Mouse (Mus musculus): Measurements from ENCODE around the gene Dppa5a. TPM values are rescaled to one million over a fixed set of nuclear protein-coding genes. Genes with fewer than 3 reads are reported as not detected.
"Not testable (repeated sequence)": the region's sequence is repeated elsewhere in the genome, so short reads cannot be mapped to it uniquely, and the experiment has no call there.

The Dppa5a gene
- not detected for total RNA-seq (2021)
- long read RNA-seq, experiment 1 = 0 reads
- long read RNA-seq, experiment 2 = 0 reads

- DNase-seq = not testable (repeated sequence)
These were observed at the start of gene Dppa5a for GRCm38 (mm10) chr9:78367959-78368358. TSS of gene Dppa5a (minus strand) at chr9:78368177.

DNA sequence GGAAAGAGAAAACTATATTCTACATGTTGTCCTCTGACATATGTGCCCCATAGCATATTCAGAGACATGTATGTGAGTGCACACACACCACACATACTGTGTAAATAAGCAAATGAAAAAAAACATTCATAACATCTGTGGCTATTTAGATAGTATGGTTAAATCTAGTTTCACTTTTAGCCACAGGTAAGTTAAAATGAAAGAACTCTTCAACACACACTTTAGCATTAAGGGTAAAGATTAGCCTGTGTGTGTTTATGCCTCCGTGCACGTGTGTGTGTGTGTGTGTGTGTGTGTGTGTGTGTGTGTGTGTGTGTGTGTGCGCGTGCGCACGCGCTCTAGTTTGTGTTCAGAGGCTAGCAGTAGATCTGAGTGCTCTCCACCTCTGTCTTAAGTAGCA is 33.6 kb upstream of the Dppa5a start:
- DNase-seq = no peak

DNA sequence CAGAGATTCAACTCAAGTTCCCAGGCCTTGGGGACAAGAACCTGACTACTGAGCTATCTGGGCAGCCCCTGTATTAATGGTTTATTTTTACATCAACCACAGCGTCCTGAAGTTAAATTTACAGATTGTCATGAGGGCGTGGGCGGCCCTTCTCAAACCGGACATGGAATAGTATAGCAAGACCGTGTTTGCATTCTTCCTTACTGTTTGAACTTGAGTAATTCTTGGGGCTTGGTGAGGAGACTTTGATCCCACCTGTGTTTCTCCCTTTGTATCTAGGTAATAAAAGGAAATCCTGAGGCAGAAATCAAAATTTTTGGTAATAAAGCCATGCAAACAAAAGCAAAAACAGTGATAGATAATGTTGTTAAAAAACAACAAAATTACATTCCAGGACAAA is 32.6 kb upstream of the Dppa5a start:
- no peak for DNase-seq

GRCm38 (mm10) chr9:78396517-78396916 is 28.5 kb upstream of the Dppa5a start:
- DNase-seq = no peak

GRCm38 (mm10) chr9:78395630-78396351 is 27.8 kb upstream of the Dppa5a start, which contains the start of gene Ddx43:
TSS of gene Ddx43 (plus strand) at chr9:78395777.
- peak; percentile 28 for DNase-seq

- no peak for DNase-seq
These were observed 27.3 kb upstream of the Dppa5a start for GRCm38 (mm10) chr9:78395244-78395629.

- DNase-seq = no peak
These were observed 26.6 kb upstream of the Dppa5a start for GRCm38 (mm10) chr9:78394602-78395001.

GRCm38 (mm10) chr9:78393741-78394140 is 25.8 kb upstream of the Dppa5a start:
- DNase-seq = no peak

DNA sequence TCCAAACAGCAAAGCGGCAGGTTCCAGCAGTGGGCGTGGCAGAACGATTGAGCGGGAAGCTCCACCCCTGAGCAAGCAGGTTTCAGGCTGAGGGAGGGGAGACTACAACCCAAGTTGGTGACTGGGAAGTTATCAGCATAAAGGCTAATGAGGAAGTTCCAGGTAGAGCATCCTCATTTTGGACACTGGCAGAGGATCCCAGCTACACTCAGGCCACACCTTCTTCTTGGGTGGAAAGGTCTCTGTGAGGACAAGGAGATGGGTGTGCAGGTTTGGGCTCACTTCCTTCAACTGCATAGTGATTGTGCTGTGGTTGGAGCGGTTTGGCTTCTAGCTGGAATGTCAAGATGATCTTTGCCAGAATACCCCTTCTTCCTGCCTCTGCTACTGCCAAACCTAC is 22.0 kb upstream of the Dppa5a start:
- no peak for DNase-seq

DNA sequence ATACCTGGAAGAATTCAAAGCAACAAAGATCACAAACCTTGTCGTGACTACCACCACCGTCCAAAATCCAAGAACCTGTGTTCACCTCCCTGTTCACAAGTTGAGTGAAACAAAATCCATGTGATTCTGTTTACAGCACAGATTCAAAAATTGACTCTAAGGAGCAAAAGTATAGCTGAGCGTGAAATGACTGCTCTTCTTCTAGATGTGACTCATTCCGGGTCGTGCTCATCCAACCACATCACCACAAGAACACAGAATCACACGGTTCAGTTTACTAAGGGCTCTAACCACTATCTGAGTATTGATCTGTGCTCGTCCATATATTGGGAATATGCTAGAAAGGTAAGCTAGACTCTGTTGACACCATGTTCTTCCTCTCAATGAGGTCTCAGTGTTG is 19.0 kb upstream of the Dppa5a start:
- no peak for DNase-seq

GRCm38 (mm10) chr9:78385893-78386292 is 17.9 kb upstream of the Dppa5a start:
- no peak for DNase-seq

DNA sequence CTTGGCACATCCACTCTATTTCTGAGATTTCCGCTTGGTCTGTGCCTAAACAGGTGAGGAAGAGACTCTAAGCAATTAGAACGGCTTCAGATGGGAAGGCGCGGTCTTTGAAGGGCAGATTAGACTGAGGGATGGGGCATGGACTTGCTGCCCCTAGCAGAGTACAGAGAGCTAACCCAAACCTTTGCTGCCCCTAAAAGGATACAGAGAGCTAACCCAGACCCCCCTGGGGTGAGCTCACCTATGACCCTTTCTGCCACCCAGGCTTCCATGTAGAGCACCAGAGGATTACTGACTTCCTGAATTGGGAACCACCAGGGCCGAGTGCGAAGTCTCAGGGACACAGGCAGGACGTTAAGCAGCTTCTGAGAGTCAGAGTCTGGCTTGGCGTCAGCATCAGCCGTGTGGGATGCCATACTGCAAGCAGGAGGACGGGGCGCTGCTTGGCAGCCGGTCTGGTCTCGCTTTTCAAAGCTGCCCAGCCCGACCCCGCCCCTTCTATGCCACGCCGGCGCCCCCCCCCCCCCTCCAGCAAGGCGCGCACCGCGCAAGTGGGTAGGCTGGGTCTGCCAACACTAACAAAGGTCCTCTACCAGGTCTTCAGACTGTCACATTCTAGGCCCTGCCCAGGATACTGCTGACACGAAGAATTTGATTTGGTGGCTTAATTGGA is 10.3 kb upstream of the Dppa5a start, which contains the start of gene Ooep:
Gene Ooep, minus strand, starts transcription at position 613 of the 673 bp plus-strand sequence.
- no peak for DNase-seq

- DNase-seq = no peak
These were observed 9.6 kb upstream of the Dppa5a start for GRCm38 (mm10) chr9:78377546-78377945.

GRCm38 (mm10) chr9:78375486-78375885 is 7.5 kb upstream of the Dppa5a start:
- DNase-seq = no peak

- DNase-seq = no peak
These were observed 7.0 kb upstream of the Dppa5a start for GRCm38 (mm10) chr9:78374885-78375389.

DNA sequence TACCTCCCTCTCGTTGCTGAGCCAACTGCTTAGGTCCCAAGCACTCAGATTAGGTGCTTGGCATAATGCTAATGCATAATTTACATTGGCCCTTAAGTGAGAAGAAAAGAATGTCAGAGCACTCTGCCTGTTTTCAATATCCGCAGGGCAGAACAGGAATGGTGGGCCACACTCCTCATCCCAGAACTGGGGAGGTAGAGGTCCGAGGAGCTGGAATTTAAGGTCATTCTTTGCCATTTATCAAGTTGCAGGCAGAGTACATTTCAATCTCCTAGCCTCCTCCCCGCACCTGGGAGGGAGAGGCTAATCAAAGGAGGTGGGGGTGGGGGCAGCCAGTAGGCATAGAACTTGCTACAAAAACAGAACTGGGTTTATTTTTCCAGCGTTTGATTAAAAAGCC is 6.4 kb upstream of the Dppa5a start:
- no peak for DNase-seq

DNA sequence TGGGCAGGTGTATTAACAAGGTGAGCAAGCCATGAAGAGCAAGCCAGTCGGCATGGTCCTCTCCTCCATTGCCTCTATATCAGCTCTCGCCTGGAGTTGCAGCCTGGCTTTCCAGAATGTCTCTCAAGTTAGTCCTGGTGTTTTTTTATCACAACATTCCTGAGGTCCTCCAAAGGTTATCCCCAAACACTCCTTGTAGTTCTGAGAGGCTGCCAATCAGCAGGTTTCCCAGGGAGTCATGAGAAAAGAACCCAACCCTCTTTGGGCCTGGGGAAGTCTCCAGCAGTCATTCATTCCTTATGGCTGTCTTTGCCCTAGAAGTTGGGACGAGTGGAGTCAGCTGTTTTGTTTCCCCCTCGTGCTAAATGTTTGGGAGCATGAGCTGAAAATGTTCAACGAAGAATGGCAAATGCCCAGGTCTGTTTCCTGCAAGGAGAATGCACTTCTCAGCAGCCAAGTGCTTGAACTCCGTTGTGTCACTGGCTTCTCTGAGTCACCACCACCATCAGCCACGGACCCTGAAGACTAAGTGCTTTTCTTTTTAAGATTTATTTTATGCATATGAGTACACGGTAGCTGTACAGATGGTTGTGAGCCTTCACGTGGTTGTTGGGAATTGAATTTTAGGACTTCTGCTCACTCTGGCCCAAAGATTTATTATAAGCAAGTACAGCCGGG is 5.0 kb upstream of the Dppa5a start:
- DNase-seq = no peak

- DNase-seq = no peak
These were observed 3.5 kb upstream of the Dppa5a start for GRCm38 (mm10) chr9:78371441-78371840.

GRCm38 (mm10) chr9:78369786-78370185 is 1.8 kb upstream of the Dppa5a start:
- no peak for DNase-seq

DNA sequence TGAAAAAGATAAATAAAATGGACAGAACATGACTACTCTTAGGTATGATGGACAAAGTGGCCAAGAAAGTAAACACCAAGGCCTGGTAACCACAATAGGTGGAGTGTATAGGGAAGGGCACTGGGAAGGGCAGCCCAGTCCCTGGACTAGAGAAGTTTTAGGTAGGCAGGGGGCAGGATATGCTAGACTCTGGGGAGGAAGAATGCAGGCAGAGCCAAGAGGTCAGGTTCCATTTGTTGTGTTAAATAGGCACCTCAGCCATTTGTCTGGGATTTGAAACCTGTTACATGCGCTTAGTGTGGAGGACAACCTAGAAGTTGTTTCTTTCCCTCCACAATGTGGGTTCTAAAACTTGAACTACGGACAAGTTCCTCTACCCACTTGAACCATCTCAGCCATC is 1.4 kb upstream of the Dppa5a start:
- no peak for DNase-seq

DNA sequence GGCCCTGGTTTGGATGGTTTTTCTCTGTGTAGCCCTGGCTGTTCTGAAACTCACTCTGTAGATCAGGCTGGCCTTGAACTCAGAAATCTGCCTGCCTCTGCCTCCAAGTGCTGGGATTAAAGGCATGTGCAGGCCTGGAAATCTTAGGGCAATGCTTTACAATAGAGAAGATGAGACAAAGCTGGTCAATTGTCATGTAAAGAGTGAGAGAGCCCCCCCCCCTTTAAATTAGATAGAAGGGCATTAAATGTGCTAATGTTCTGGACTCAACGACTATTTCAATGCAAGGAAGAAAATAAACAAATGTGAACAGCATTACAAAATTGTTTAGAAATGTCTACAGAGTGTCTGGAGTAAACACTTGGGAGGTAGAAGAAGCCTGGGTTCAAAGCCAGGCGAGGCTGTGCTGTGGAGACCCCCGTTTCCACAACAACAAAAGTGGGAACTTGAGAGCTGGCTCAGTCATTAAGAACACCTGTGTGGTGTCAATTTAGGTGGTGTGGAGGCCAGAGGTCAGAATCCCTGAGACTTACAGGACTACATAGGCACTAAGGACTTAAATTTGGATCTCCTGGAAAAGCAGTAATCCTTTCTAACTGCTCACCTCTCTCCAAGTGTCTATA is 805 bp upstream of the Dppa5a start:
- DNase-seq = no peak

DNA sequence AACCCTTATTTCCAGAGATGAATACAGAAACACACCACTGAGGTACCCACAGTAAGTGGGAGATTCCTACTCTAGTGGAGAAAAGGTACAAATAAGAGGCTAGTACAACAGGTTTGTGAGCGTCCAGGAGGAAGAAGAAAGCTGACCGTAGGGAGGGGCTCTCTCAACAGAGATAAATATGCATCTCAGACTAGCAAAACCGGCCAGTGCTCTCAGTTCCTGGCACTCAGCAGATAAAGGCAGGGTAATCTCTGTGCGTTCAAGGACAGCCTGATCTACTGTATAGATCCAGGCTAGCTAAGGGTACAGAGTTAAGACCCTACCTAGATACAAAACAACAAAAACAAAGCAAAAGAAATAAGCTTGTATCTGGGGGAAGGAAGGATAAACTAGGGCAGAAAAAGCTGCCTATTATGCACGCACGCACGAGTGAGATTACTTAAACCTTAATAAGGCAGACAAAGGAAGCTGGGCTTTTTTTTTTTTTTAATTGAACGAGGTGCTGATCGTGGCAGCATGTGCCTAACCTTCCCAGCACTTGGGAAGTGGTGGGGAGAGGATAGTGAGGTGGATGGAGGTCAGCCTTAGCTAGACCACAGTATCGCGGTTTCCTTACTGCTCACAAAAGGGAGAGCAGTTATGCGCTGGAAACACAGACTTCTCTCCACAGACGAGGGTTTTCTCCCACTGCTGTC is 2.0 kb downstream of the Dppa5a start:
- DNase-seq = no peak
